Mouse (Mus musculus) yolk sac, embryonic 10.5 days (tissue): Measurements from ENCODE around the gene Rab5b.
"Not testable (repeated sequence)": the region's sequence is repeated elsewhere in the genome, so short reads cannot be mapped to it uniquely, and the experiment has no call there.

Experiments used
- DNase-seq: peaks from one replicate; pipeline ENCODE4 v3.0.0-alpha.2; 2017; ENCODE audit warnings: low spot score

Rab5b gene

GRCm38 (mm10) chr10:128642749-128643148, 53.3 kb downstream of the Rab5b start:
- no peak for DNase-seq

- DNase-seq, result no peak
These were observed 54.2 kb downstream of the Rab5b start for GRCm38 (mm10) chr10:128641871-128642270.

GRCm38 (mm10) chr10:128640891-128641290, 55.2 kb downstream of the Rab5b start:
- no peak for DNase-seq

DNA sequence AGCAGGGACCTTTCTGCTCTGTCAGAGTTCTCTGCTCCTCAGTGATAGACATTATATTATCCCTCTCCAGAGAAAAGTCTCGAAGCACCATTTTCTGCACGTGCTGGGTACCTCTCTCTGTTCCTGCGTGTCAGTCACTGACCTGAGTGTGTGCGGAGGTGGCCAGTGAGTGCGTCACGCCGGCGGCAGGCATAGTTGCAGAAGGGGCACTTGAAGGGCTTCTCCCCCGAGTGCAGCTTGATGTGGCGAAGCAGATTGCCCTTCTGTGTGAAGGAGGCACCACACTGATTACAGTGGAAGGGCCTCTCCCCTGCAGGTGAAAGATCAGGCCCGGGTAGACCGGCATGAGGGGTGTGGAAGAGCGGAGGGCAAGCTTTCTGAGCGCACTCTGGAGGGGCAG, 56.1 kb downstream of the Rab5b start:
- no peak for DNase-seq

GRCm38 (mm10) chr10:128637011-128637410, 59.1 kb downstream of the Rab5b start:
- DNase-seq, result no peak

GRCm38 (mm10) chr10:128636561-128636960, 59.5 kb downstream of the Rab5b start:
- no peak for DNase-seq

- no peak for DNase-seq
These were observed 60.4 kb downstream of the Rab5b start for GRCm38 (mm10) chr10:128635697-128636096.

DNA sequence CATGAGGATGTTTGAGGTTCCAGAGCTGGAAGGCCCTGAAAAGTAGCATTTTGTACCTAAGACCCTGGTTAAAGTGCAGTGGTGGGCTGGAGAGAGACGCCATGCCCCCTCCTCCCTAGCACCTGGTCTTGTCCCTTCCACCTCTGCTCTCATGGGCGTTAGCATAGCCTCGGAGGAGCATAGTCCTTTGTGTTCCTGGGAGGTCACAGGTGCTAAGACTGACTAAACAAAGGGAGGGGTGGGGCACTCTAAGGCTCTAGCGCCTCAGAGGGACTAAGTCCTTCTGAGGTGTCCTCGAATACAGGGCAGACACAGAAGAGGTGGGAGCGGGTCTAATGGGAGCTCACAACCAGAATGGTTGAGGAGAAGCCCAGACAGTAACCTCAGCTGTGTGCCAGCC, 64.5 kb downstream of the Rab5b start:
- DNase-seq, result peak; percentile 79

GRCm38 (mm10) chr10:128630306-128630705, 65.8 kb downstream of the Rab5b start:
- DNase-seq, result not testable (repeated sequence)

DNA sequence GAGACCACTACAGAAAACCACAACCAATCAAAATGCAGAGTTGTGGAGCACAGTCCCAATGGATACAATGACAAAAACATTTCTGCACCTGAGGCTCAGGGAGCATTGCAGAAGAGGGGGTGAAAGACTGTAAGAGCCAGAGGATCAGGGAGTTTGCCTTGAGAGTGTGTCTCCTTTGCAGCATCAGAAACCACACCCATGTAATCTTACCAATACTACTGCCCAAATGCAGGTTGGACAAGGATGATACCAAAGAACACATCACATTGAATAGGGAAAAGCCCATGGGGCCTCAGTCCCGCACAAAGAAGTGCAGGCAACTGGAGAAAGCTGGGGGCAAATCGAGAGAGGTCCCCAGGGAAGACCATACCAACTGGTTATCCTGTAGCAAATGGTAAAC, 66.3 kb downstream of the Rab5b start:
- DNase-seq, result no peak

DNA sequence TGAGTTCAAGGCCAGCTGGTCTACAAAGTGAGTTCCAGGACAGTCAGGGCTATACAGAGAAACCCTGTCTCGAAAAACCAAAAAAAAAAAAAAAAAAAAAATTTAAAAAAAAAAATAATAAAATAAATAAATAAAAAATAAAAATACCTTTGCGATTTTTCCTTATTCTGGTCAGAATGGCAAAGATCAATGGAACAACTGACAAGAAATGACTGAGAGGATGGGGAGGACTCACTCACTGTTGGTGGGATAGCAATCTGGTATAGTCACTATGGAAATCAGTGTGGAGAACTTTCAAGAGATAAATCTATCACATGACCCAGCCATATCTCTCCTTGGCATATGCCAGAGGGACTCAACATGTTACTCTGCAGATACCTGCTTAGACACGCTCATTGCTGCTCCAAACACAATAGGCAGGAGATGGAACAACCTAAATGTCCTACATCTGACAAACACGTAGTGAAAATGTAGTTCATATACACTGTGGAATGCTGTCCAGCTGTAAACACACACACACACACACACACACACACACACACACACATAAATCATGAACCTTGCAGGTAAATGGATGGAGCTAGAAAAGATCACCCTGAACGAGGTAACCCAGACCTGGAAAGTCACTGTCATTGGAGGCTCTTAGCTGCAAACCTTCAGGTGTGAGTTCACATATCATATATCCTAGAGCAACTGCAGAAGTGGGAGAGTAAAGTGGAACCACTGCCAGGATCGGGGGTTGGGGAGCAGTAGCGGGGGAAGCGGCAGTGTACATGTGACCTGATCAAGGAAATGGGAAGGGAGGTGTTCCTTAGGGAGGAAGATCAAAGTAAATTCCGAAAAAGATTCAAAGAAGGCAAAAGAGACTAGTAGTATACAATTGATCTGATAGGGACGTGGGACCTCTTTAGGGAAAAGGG, 68.4 kb downstream of the Rab5b start:
- DNase-seq, result no peak
